Mouse (Mus musculus): ENCODE data around the gene Gm20817.
"Not testable (repeated sequence)": the region's sequence is repeated elsewhere in the genome, so short reads cannot be mapped to it uniquely, and the experiment has no call there.

Gene Gm20817

DNA sequence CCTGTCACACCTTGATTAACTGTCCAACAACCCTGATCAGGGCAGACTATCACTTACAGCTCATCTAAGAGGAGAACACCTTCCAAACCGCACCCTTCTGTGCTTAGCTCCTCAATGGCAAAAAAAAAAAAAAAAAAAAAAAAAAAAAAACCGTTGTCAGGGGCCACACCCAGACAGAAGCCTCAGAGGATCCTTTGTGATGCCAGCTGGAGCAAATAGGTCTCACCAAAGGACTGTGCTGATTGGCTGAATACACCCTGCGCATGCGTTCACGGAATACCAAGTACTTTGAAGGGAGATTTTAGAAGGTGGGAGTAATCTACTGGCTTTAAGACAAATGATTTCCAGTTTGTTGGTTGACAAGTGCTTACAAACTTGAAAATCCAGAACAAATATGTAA lies at the start of gene Gm20817:
Gene Gm20817, minus strand, starts transcription at position 101 of the 400 bp plus-strand sequence.
- DNase-seq (ENCODE audit: low read depth), result not testable (repeated sequence)
